In genomic region chr9:72883940-72884339, GRCm38 (mm10) we compare ENCODE assay signal across 8 mouse cellular contexts. TPM values are rescaled to one million over a fixed set of nuclear protein-coding genes. Genes with fewer than 3 reads are reported as not detected.
DNase-seq lines count a peak whose midpoint lies in the region; ATAC-seq lines count a peak whose summit lies in the region.

No protein-coding gene starts in this region.

- ATAC-seq in hematopoietic stem cell, adult 5-6 weeks (replicated peaks in 1 of 2; ENCODE audit: insufficient read depth in 1 of 2, low FRiP score in 2 of 2, low TSS enrichment in 1 of 2, low read depth in 1 of 2, poor library complexity in 2 of 2, severe bottlenecking in 2 of 2), result peak; percentile 73 to 74; a peak in 3 of 4 replicates
- ATAC-seq in midbrain, embryonic 11.5 days (ENCODE audit: low FRiP score), result peak; percentile 56

- DNase-seq in layer of hippocampus, adult 11-12 months (ENCODE audit: low spot score), result peak; percentile 65
- no peak for DNase-seq in layer of hippocampus, postnatal 36 days
- peak; percentile 68 for DNase-seq in adipocyte (ENCODE audit: low spot score)
- DNase-seq in embryonic facial prominence, embryonic 10.5 days (ENCODE audit: low spot score), result peak; percentile 65
- peak; percentile 58 to 66 for DNase-seq in left cerebral cortex, postnatal 14 days (ENCODE audit: low spot score in 2 of 2)
- DNase-seq in midbrain, embryonic 11.5 days (ENCODE audit: low spot score, missing footprints), result peak; percentile 94
- DNase-seq in thymus, postnatal 10 days (ENCODE audit: low spot score in 2 of 2), result peak; percentile 16 to 56

- H3K4me2 ChIP-seq in midbrain, embryonic 11.5 days, result no peak overlapping the region

- 21% methylated on average over 3 of the region's 3 CpGs for WGBS in embryonic facial prominence, embryonic 10.5 days
- 18% methylated on average over 3 of the region's 3 CpGs for WGBS in midbrain, embryonic 11.5 days

- H3K27me3 ChIP-seq in embryonic facial prominence, embryonic 10.5 days (replicated peaks; ENCODE audit: low read depth, poor library complexity, severe bottlenecking), result no peaks in the 10 kb centered on the region
- no peaks in the 10 kb centered on the region for H3K27me3 ChIP-seq in midbrain, embryonic 11.5 days (ENCODE audit: control insufficient read depth, insufficient read depth, low read length)

- intact Hi-C loops in left cerebral cortex, postnatal 14 days (cut with DNase I), result loop anchor here (1.0 kb wide), 1 partner anchor 118 kb away; no protein-coding TSS in a partner anchor

- 0 out of 2 replicates have a peak overlapping the region, but pooled peaks have one; percentile 7 for H3K27ac ChIP-seq in embryonic facial prominence, embryonic 10.5 days (replicated peaks)
- H3K27ac ChIP-seq in midbrain, embryonic 11.5 days (ENCODE audit: low read depth, low read length), result no peak overlapping the region

- no peak overlapping the region for H3K4me3 ChIP-seq in embryonic facial prominence, embryonic 10.5 days
- H3K4me3 ChIP-seq in midbrain, embryonic 11.5 days (ENCODE audit: low read depth, low read length), result no peak overlapping the region

- peaks cover 49% of the 10 kb centered on the region for H3K4me1 ChIP-seq in embryonic facial prominence, embryonic 10.5 days
- H3K4me1 ChIP-seq in midbrain, embryonic 11.5 days (ENCODE audit: control insufficient read depth, insufficient read depth, low read length), result peaks cover 27% of the 10 kb centered on the region

- peaks cover 41% of the 10 kb centered on the region for H3K36me3 ChIP-seq in embryonic facial prominence, embryonic 10.5 days (replicated peaks)
- no peaks in the 10 kb centered on the region for H3K36me3 ChIP-seq in midbrain, embryonic 11.5 days (ENCODE audit: control insufficient read depth, insufficient read depth, low read length)

- no peaks in the 10 kb centered on the region for H3K9me3 ChIP-seq in embryonic facial prominence, embryonic 10.5 days
- no peaks in the 10 kb centered on the region for H3K9me3 ChIP-seq in midbrain, embryonic 11.5 days (ENCODE audit: control insufficient read depth, low read length)

- H3K9ac ChIP-seq in midbrain, embryonic 11.5 days (ENCODE audit: low read length), result no peak overlapping the region

RNA-seq across cellular contexts. Expression of gene Pygo1, which starts 41.5 kb away (rescaled TPM):
- 10 to 100 TPM; 29.5 to 30.8 TPM for total RNA-seq in layer of hippocampus, postnatal 36 days (2021)
- polyA plus RNA-seq in embryonic facial prominence, embryonic 10.5 days (2016; fragmentation: Nextera tagmentation; extraction: Ambion mirVana), result 6.5 and 7.3 TPM in 2 replicates
- 0.06 TPM in 1 of 2 replicates, not detected in the other for total RNA-seq in hematopoietic stem cell, adult 5-6 weeks (2017)
- 10 to 100 TPM; 12.0 to 13.0 TPM for total RNA-seq in left cerebral cortex, postnatal 14 days (2021)
- polyA plus RNA-seq in midbrain, embryonic 11.5 days (2014; fragmentation: Nextera tagmentation; extraction: Ambion mirVana), result 10.1 and 10.8 TPM in 2 replicates

Comparison
In these comparisons a context has a peak if more than half of its experiments do, and no peak if none do; other contexts are left out.
1. DNase-seq: peak in layer of hippocampus, adult 11-12 months (single experiment), adipocyte (single experiment), embryonic facial prominence, embryonic 10.5 days (single experiment), left cerebral cortex, postnatal 14 days (2 of 2), midbrain, embryonic 11.5 days (single experiment) and thymus, postnatal 10 days (2 of 2); none in layer of hippocampus, postnatal 36 days (0 of 2).
2. RNA of gene Pygo1, which starts 41.5 kb away (total RNA-seq): 29.5 to 30.8 TPM in layer of hippocampus, postnatal 36 days and 12.0 to 13.0 TPM in left cerebral cortex, postnatal 14 days; 0.06 TPM in hematopoietic stem cell, adult 5-6 weeks; every median in the first group is over 10 times any median in the second.